Comparison of ENCODE assay signal across 10 mouse cellular contexts in genomic region chr14:24530228-24530627, GRCm38 (mm10). TPM values are rescaled to one million over a fixed set of nuclear protein-coding genes. Genes with fewer than 3 reads are reported as not detected.
DNase-seq lines count a peak whose midpoint lies in the region; ATAC-seq lines count a peak whose summit lies in the region.
"Had no signal": no experiment of that assay in that cellular context is flagged by ENCODE, and none has a peak within 500 bp of the region (broad histone marks: within the 10 kb centered on the region; RNA-seq: fewer than 3 reads in every experiment).

No protein-coding gene starts in this region.

- 4% methylated on average over 6 of the region's 6 CpGs for WGBS in intestine, embryonic 14.5 days
- 0% methylated on average over 6 of the region's 6 CpGs for WGBS in midbrain, embryonic 13.5 days

- H3K9me3 ChIP-seq in intestine, embryonic 14.5 days (ENCODE audit: control insufficient read depth, low read length), result no peaks in the 10 kb centered on the region
- no peaks in the 10 kb centered on the region for H3K9me3 ChIP-seq in midbrain, embryonic 13.5 days

- peak; percentile 91 for DNase-seq in heart, adult 11 months
- DNase-seq in heart, postnatal 25 days (ENCODE audit: low spot score), result no peak
- peak; percentile 64 for DNase-seq in embryo, embryonic 9.5 days (ENCODE audit: extremely low spot score)
- no peak for DNase-seq in intestine, embryonic 14.5 days (ENCODE audit: low spot score)
- DNase-seq in urinary bladder, postnatal 14 days (ENCODE audit: low spot score), result no peak
- DNase-seq in cerebellum, adult 9-10 months, result no peak
- DNase-seq in cerebellum, postnatal 14 days, result no peak
- DNase-seq: B cell, adult 2 months had no signal

- H3K36me3 ChIP-seq in intestine, embryonic 14.5 days (ENCODE audit: control insufficient read depth, insufficient read depth, low read length), result no peaks in the 10 kb centered on the region
- H3K36me3 ChIP-seq in midbrain, embryonic 13.5 days, result no peaks in the 10 kb centered on the region

- H3K27ac ChIP-seq in intestine, embryonic 14.5 days (ENCODE audit: low read depth), result no peak overlapping the region
- peak overlapping the region; percentile 22 for H3K27ac ChIP-seq in midbrain, embryonic 13.5 days
- H3K27ac ChIP-seq: liver, embryonic 14.5 days had no signal

- peak; percentile 83 for ATAC-seq in intestine, embryonic 14.5 days (replicated peaks; ENCODE audit: low FRiP score, low TSS enrichment, low read depth)
- ATAC-seq in midbrain, embryonic 13.5 days, result peak; percentile 64

- no peak overlapping the region for H3K9ac ChIP-seq in intestine, embryonic 14.5 days (ENCODE audit: low read length)
- H3K9ac ChIP-seq in midbrain, embryonic 13.5 days (replicated peaks), result no peak overlapping the region
- H3K9ac ChIP-seq: liver, embryonic 14.5 days had no signal

- H3K4me2 ChIP-seq in intestine, embryonic 14.5 days (ENCODE audit: low read length), result 0 out of 2 replicates have a peak overlapping the region, but pooled peaks have one; percentile 6
- no peak overlapping the region for H3K4me2 ChIP-seq in midbrain, embryonic 13.5 days (replicated peaks)

- H3K27me3 ChIP-seq in intestine, embryonic 14.5 days (replicated peaks; ENCODE audit: control insufficient read depth, insufficient read depth, low read length), result no peaks in the 10 kb centered on the region
- H3K27me3 ChIP-seq in midbrain, embryonic 13.5 days, result no peaks in the 10 kb centered on the region

- H3K4me1 ChIP-seq in intestine, embryonic 14.5 days (replicated peaks; ENCODE audit: control insufficient read depth, insufficient read depth, low read length), result peaks cover 16% of the 10 kb centered on the region
- peaks cover 71% of the 10 kb centered on the region for H3K4me1 ChIP-seq in midbrain, embryonic 13.5 days (replicated peaks)

- H3K4me3 ChIP-seq in intestine, embryonic 14.5 days (ENCODE audit: low read depth, low read length), result no peak overlapping the region
- H3K4me3 ChIP-seq in midbrain, embryonic 13.5 days (replicated peaks), result no peak overlapping the region

- intact Hi-C loops in heart, postnatal 25 days (cut with DNase I), result no loop called here

RNA-seq across cellular contexts. Expression of gene Rps24, which starts 43.3 kb away (rescaled TPM):
- total RNA-seq in heart, postnatal 25 days (2021), result 100 to 1,000 TPM; 821 to 836 TPM
- polyA plus RNA-seq in intestine, embryonic 14.5 days (2014; fragmentation: Nextera tagmentation; extraction: Ambion mirVana), result 1,382 and 1,440 TPM in 2 replicates
- 677 and 688 TPM in 2 replicates for polyA plus RNA-seq in midbrain, embryonic 13.5 days (2015; fragmentation: Nextera tagmentation; extraction: Ambion mirVana)

RNA-seq across cellular contexts. Expression of gene Polr3a, which starts 43.4 kb away (rescaled TPM):
- total RNA-seq in heart, postnatal 25 days (2021), result 10 to 100 TPM in 1 of 2 experiments, 1 to 10 TPM in 1; 9.3 to 10.2 TPM
- 17.5 and 18.5 TPM in 2 replicates for polyA plus RNA-seq in intestine, embryonic 14.5 days (2014; fragmentation: Nextera tagmentation; extraction: Ambion mirVana)
- 21.1 and 23.0 TPM in 2 replicates for polyA plus RNA-seq in midbrain, embryonic 13.5 days (2015; fragmentation: Nextera tagmentation; extraction: Ambion mirVana)

Comparison
In these comparisons a context has a peak if more than half of its experiments do, and no peak if none do; other contexts are left out.
1. DNase-seq: peak in heart, adult 11 months (single experiment) and embryo, embryonic 9.5 days (single experiment); none in heart, postnatal 25 days (single experiment), intestine, embryonic 14.5 days (single experiment), urinary bladder, postnatal 14 days (single experiment), cerebellum, adult 9-10 months (single experiment) and cerebellum, postnatal 14 days (0 of 2).